Mouse (Mus musculus): ENCODE results near the gene Mosmo.

Mosmo gene

DNA sequence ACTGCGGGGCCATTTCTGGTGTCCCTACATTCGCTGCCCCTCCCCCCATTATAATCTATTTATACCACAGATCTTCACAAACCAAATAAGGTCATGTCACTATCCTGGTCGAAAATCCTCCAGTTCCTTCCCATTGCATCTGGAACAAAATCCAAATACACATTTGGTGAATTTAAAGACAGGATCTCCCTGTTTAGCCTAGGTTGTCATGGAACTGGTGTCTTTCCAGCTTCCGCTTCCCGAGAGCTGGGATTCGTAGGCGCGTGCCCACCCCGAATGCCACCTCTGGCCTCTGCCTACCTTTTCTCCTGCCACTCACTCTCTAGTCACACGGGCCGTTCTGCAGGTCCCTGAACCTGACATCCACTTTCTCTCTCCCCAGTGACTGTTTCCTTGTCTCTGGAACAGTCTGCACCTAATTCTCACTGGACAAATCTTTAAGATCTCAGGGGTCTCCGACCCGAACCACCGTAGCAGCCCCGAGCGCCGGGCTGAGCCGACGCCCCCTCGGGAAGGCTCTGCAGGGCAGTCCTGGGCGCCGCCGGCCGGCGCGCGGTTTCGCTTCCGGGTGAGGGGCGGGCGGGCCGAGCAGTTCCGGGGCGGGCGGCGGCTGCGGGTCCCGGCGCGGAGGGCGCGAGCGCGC is at the start of gene Mosmo:
TSS of gene Mosmo (plus strand) at position 618 of the 643 bp plus-strand sequence.
- no peak for DNase-seq (ENCODE audit: low spot score)

DNA sequence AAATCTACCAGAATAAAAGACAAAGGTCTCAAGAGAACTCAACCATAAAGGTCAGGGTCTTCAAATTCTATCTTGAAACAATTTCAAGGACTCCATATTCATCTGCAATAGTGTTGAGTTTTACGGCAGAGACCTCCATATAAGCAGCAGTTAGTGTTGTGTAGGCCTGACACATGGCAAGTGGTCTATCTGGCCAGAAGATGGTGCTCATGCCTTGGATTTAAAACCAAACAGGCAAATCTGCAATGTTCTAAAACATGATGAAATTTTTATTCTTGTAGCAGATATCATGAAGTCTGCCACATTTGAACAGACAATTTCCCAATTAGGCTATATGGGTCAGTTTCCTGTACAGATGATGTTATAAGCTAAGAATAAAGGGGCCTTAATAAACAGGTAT is 44.9 kb upstream of the Mosmo start:
- no peak for DNase-seq (ENCODE audit: low spot score)

DNA sequence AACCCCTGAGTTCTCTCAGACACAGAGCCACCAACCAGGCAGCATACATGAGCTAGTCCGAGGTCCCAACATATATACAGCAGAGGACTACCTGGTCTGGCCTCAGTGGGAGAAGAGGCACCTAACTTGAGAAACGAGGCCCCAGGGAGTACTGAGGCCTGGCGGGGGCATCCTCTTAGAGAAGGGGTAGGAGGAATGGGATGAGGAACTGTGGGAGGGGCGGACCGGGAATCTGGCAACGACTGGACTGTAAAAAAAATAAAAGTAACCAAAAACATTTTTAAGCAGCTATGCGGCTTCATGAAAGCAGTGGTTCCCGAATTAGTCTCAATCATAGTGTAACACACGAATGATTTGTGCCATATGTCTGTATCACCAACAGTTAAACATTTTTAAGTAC is 43.1 kb upstream of the Mosmo start:
- no peak for DNase-seq (ENCODE audit: low spot score)

DNA sequence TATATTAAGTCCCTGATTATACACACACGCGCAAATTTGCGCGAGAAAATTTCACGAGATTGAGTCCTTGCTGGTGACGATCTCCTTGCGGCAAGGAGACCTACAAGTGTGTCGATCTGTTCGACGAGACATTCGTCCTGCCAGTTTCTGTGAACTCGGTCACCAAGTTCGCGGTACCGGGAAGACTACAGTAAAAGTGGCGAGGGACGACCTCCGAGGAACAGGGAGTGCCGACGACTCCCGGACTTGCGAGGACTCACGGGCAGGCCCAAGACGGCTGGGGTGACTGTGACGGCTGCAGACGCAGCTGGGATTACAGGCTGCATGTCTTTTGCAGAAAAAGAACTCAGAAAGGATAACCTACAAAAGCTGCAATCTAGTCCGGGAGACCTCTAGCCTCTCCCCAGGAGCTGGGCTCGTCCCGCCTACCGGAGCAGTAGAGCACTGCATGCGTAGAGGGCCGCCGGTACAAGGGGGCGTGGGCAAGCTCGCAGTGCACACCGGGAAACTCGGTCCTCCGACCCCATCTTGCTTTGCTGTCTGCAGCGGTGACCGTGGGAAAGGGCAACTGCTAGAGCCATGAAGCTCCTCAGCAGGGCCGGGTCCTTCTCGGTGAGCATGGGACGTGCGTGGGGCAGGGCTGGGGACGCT is 42.6 kb upstream of the Mosmo start, which contains the start of gene Uqcrc2:
TSS of gene Uqcrc2 (plus strand) at position 466 of the 651 bp plus-strand sequence.
- DNase-seq (ENCODE audit: low spot score): peak; percentile 52

DNA sequence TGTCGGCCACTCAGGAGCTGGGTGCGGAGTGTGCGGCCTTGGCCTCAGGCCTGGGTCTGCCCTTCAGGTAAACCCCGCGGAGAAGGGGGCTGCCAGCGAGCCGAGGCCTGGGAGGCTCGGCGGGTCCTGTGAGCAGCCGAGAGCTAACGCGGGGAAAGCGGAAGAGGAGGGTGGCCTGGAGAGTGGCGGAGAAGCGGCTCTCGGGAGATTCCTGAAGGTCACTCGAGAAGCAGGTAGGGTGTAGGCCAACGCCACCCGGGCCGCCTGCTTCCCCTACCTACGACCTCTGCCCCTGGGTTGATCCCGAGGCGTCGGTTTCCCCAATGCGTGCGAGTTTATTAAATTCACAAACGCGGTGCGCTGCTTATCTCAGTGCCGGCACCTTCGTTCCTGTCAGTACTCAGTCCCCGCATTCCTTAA is 42.0 kb upstream of the Mosmo start:
- no peak for DNase-seq (ENCODE audit: low spot score)

DNA sequence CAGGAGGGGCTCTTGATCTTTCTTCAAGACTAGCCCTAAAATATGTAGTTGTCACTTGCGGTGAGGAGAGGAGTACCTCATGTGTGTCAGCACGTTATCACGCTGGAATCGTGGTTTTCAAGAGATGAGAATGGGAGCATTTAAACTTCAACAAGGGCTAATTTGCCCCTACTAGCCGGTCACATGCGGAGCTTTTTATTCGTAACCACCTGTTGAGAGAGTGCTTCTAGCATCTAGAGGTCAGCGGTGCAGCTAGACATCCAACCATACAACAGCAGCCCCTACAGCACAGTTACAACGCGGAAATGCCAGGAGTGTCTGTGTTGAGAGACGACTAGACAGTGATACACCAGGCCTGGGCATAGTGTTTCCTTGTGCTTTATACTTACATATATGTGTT is 41.6 kb upstream of the Mosmo start:
- DNase-seq (ENCODE audit: low spot score): no peak

DNA sequence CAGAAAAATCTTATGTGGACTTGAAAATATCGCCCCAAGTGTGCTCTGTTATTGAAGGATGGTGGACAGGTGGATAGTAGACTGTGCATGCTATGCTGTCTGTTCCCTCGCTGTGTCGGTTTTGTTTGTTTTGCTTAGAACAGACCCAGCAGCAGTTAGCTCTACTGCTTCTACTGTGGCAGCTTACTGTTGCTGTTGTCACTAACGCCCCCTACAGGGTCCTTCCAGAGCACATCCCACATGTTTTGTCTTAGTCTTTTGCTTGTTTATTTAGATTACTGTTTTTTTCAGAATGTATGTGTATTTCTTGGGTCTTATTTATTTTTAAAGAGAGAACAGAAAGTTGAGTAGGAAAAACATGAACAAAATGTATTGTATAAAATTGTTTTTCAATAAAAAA is 34.2 kb upstream of the Mosmo start:
- no peak for DNase-seq (ENCODE audit: low spot score)

DNA sequence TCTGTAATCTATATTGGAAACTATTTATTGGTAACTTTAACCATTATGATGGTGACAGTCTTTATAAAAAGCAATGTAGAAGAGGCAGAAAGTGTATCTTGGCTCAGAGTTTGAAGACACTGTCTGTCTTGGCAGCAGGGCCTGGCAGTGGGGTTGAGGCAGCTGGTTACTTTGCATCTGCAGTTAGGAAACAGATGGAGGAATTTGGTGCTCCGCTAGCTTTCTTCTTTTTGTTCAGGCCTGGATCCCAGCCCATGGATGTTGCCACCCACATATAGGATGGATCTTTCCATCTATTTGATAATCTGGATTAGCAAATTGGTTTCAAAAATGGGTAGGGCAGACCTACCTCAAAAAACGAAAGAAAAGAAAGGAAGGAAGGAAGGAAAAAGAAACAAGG is 29.6 kb upstream of the Mosmo start:
- DNase-seq (ENCODE audit: low spot score): no peak

DNA sequence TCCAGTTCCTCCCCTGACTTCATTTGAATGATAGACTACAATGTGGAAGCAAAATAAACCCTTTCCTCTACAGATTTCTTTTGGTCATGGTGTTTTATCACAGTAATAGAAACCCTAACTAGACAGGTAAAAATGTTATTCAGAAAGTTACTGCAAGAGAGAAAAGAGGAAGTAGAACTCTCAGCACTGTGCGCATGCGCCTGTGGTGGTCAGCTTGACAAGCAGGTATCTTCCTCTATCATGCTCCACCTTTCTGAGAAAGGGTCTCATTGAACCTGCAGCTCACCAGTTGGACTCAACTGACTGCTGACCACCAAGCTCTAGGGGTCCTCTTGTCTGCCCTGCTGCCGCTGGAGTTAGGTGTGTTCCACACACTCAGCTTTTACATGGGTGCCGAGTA is 15.3 kb upstream of the Mosmo start:
- no peak for DNase-seq (ENCODE audit: low spot score)

DNA sequence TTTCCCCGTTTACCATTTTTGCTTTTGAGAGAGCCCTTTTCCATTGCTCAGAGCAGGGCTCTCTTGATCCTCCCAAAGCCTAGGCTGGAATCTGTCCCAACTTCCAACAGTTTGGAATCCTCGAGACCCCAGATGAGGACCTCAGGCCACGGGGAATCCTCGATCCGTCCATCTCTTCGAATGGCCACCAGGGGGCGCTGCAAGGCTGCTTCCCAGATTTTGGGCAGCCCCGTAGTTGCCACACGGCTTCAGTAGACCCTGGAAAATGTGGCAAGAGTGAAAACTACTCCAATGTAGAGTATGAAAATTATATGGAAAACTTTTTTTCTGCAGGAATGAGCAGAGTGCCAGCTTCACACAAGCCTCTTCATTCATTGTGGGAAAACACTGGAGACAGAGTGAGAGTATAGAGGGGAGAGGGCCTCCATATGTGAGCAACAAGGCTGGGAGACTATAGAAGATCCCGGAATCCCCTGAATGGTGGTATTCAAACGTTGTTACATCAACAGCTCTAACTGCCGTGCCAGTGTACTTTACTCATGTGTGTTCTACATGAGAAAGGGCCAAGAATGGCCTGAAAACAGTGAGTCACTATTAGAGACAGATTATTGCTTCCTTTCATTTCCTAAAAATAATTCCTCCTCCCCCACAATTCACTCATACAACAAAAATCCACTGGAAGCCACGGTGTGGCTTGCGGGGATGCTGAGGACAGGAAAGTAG is 7.1 kb upstream of the Mosmo start, which contains the start of gene Pdzd9:
TSS of gene Pdzd9 (minus strand) at position 191 of the 723 bp plus-strand sequence.
- no peak for DNase-seq (ENCODE audit: low spot score)

DNA sequence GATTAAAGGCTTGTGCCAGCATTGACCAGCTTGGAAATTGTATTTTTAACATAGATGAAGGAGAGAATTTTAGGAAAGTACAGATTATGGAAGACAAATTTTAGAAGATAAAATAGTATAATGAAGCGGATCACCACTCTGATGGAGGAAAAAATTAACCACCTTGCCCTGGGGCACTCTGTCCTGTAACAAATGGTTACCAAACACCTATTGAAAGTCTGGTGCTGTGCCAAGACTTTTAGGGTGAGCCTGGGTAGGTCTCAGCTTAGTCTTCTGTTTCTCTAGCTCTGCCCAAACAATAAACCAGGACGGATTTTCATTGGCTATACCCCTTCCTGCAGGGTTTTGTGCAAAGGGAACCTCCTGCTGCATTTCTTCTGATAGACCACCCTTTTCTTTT is 6.1 kb upstream of the Mosmo start:
- DNase-seq (ENCODE audit: low spot score): no peak

DNA sequence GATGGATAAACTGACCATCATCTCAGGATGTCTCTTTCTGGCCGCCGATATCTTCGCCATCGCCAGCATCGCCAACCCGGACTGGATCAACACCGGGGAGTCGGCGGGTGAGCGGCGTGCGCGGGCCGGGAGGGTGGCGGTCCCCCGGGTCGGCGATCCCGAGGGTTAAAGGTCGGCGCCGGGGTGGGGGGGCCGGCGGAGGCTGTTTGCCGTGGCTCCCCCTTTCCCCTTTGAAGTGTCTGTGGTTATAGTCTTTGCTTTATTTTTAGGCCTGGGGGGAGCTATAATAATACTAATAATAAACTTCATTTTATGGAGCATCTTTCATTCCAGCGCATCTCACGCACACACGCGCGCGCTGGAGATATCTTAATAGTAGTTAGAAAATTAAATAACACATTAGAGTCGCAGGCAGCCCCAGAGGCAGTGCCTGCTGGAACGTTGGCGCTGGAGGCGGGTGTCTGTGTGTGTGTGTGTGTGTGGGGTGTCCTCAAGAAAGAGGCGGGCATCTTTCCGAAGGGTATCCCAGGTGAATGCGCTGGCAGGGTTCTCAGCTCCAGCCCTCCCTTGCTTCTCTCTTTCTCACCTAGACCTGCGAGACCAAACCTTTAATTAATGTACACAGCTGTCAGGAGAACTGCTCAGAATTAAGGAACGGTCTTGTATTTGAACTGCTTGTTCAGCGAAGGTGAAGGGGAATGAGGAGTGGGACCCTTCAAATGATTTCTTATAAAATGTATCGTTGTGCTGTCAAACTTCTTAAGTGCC is 530 bp downstream of the Mosmo start:
- DNase-seq (ENCODE audit: low spot score): no peak

DNA sequence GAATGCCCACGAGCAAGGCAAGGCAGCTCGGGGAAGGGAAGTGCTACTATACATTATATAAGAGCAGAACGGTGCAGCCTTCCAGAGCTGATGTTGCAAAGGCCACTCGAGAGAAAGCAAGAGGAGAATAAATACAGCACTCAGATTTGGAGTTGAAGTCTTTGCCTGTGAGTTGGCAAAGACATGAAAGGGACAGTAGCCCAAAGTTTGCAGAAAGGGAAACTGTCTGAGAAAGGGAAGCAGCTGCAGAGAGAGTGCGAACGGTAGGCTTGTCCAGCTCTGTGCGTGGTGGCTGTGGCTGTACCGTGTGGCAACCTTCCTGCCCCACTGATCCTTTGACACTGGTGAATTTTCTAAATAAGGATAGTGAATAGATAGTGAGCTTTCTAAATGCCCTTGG is 1.6 kb downstream of the Mosmo start:
- no peak for DNase-seq (ENCODE audit: low spot score)

DNA sequence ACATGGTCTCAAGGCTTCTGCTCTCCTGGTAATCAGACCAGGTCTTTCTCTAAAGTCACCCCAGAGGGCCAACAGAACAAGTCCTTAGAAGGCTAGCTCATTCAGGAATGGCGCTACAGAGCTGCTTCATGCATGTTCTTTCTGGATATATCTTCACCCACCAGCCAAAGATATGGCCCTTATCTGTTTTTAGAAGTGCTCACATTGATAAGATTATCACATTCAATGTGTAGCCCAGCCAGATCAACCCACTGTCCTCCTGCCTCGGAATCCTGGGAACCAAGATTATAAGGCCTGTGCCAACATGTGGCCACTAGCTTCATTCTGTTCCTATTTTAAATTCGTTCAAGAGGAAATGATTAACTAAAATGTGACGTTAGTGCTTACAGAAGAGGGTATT is 4.6 kb downstream of the Mosmo start:
- no peak for DNase-seq (ENCODE audit: low spot score)

DNA sequence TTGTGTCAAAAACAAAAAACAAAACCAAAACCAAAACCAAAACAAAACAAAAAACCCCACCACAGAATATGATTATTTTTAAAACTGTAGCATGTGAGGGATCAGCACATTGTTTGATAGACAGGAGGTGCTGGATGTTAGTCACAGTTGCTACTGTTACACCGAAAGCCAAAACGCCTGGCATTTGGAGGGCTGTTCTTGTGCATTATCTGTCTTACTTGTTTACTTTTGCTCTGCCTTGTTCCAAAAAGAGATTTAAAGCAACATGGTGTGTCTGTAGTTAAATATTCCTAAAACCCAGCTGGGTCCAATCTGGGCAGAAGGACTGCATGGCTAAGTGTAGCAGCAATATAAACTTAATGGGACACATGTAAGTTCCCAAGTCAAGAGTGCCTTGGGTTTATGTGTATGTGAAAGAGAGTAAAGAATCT is 7.3 kb downstream of the Mosmo start:
- DNase-seq (ENCODE audit: low spot score): no peak

DNA sequence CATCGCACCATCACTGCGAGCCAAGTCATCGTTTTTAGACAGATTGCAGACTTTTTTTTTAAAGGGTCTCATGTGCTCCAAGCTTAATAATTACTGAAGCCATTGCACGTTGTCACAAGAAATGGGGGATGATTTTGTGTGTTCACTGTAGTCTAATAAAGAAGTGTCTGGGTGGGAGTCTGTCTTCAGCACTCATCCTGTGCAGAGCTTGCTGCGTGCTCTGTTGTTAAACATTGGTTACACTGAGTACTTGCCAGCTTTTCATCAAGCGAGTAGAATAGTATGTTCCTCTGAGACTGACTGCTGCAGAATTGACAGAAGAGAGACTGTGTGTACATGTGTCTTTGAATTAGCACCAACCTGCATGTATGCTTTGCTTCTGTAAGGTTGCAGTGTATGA is 7.8 kb downstream of the Mosmo start:
- no peak for DNase-seq (ENCODE audit: low spot score)

DNA sequence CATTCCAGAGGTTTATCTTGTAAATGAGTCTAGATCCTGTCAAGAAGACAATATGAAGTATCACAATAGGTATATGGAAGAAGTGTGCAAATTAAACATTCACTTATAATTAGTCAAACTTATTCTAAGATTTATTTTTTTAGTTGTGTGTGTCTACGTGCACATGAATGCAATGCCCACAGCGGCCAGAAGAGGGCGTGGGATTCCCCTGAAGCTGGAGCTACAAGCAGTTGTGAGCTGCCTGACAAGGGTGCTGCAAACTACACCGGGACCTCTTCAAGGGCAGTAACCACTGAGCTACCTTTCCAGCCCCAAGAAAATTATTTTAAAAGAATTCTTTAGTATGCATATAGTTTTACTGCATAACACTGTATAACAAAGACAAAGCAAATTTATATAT is 13.2 kb downstream of the Mosmo start:
- no peak for DNase-seq (ENCODE audit: low spot score)

DNA sequence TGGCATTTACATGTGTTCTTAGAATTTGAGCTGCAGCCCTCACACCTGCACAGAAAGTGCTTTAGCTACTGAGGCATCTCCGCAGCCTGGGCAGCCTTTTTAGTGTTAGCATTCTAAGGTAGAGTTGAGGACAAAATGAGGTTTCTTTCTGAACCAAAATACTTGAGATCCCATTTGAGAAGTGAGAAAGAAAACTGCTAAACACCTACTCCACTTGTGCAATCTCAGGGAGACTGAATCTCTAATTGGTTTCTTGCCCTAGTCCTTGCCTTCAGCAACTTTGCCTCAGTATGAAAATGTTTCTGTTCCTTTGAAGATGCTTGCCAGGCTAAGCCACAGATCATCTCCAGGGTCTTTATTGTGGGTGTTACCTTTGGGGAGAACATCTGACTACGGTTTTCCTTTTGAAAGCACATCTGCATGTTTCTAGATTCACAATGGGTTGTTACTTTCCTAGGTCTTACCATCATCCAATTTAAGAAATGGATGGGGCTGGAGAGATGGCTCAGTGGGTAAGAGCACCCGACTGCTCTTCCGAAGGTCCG is 16.5 kb downstream of the Mosmo start:
- DNase-seq (ENCODE audit: low spot score): no peak

DNA sequence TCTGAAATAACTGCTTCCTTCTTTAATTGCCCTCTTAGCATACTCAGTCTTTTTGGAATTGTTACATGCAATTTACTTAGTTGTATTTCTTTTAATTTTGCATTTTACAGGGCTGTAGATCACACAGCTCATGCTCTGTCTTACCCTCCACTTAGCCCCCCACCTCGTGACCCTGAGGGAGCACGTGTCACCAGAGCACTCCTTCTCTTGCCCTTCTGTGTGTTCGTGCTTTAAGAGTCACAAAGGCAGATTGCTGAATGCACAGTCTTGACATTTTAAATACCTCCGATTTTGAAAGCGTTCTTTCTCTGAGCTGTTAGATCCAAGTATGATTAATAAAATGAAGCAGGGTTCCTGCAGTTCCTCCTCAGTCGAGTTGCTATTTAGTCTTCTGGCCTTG is 17.8 kb downstream of the Mosmo start:
- DNase-seq (ENCODE audit: low spot score): no peak

DNA sequence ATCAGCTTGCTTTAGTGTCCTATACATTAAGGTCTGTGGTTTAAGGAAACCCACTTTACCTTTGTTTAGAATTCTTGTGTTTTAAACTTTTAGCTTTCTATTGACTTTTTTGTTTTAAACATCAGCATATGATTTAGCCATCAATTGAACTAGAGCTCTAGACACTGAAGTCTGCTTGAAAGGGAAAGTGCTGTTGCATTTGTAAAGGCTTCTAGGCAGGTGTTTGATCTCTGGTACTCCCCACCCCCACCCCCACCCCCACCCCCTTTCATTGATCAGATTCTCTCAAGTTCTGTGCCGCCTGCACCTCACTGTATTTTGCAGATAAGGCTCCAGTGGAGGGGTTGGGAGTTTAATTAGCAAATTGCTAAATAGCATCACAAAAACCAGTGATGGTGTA is 18.2 kb downstream of the Mosmo start:
- no peak for DNase-seq (ENCODE audit: low spot score)

DNA sequence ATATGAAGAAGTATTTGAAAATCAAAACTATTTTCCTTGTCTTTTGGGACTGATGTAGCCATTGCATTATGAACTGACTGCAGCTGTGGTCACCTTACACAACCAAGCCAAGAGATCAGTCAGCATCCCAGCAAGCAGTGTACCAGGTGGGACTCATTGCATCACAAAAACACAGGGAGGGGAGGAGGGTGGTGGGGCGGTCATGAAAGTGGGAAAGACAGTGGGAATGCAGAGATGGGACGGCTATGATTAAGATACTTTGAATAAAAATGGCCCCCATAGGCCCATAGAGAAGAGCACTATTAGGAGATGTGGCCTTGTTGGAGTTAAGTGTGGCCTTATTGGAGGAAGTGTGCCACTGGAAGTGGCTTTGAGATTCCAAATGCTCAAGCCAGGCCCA is 18.9 kb downstream of the Mosmo start:
- DNase-seq (ENCODE audit: low spot score): no peak

DNA sequence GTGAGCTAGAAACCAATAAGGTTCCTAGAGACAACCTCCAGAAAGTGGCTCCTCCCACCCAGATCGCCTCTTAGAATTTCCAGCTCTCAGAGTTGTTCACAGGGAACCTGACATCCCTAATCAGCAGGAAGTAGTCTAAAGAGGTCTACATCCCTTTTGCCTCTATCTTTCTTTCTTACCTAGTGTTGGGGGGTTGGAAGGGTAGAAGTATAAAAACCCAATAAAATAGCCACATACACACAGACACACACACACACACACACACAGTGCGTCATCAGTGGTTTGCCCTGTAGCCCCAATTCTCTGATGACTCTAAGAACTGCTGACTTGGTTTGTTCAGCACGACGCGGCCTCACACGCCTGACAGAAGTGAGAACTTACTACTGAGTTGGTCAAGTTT is 22.2 kb downstream of the Mosmo start:
- DNase-seq (ENCODE audit: low spot score): no peak

Data from urinary bladder, postnatal 10 days (tissue).